Mouse (Mus musculus): ENCODE results near the gene Zfp429. TPM values are rescaled to one million over a fixed set of nuclear protein-coding genes. Genes with fewer than 3 reads are reported as not detected.
"Not testable (repeated sequence)": the region's sequence is repeated elsewhere in the genome, so short reads cannot be mapped to it uniquely, and the experiment has no call there.

The Zfp429 gene
- polyA plus RNA-seq, 1 experiment: 0.65 TPM

GRCm38 (mm10) chr13:67416811-67417210 lies 17.2 kb upstream of the Zfp429 start:
- no peaks in the 10 kb centered on the region for H3K27me3 ChIP-seq (ENCODE audit: control insufficient read depth, insufficient read depth, low read length)
- H3K36me3 ChIP-seq (ENCODE audit: control insufficient read depth, insufficient read depth, low read length): no peaks in the 10 kb centered on the region
- no peak overlapping the region for H3K27ac ChIP-seq (ENCODE audit: insufficient read depth, low read depth, low read length)
- WGBS: 91% methylated on average over 3 of the region's 3 CpGs
- TF ChIP-seq CTCF (IDR thresholded peaks at IDR 0.05; ENCODE audit: extremely low read depth, insufficient read length, insufficient replicate concordance, low read depth, low read length) (no peak), POLR2A (IDR thresholded peaks at IDR 0.05; ENCODE audit: low read depth, low read length) (no peak)
- no peaks in the 10 kb centered on the region for H3K4me1 ChIP-seq (ENCODE audit: control insufficient read depth, insufficient read depth, insufficient read length, low read length)
- no peak overlapping the region for H3K4me3 ChIP-seq (ENCODE audit: low read depth, low read length)

GRCm38 (mm10) chr13:67415759-67416158 lies 16.1 kb upstream of the Zfp429 start:
- H3K4me3 ChIP-seq (ENCODE audit: low read depth, low read length): no peak overlapping the region
- no peaks in the 10 kb centered on the region for H3K27me3 ChIP-seq (ENCODE audit: control insufficient read depth, insufficient read depth, low read length)
- no peak overlapping the region for H3K27ac ChIP-seq (ENCODE audit: insufficient read depth, low read depth, low read length)
- no peaks in the 10 kb centered on the region for H3K4me1 ChIP-seq (ENCODE audit: control insufficient read depth, insufficient read depth, insufficient read length, low read length)
- H3K36me3 ChIP-seq (ENCODE audit: control insufficient read depth, insufficient read depth, low read length): no peaks in the 10 kb centered on the region
- 73% methylated on average over 6 of the region's 6 CpGs for WGBS
- TF ChIP-seq POLR2A (IDR thresholded peaks at IDR 0.05; ENCODE audit: low read depth, low read length) (no peak), CTCF (IDR thresholded peaks at IDR 0.05; ENCODE audit: extremely low read depth, insufficient read length, insufficient replicate concordance, low read depth, low read length) (no peak)

- H3K36me3 ChIP-seq (ENCODE audit: control insufficient read depth, insufficient read depth, low read length); H3K27me3 ChIP-seq (ENCODE audit: control insufficient read depth, insufficient read depth, low read length); H3K4me3 ChIP-seq (ENCODE audit: low read depth, low read length); H3K4me1 ChIP-seq (ENCODE audit: control insufficient read depth, insufficient read depth, insufficient read length, low read length); H3K27ac ChIP-seq (ENCODE audit: insufficient read depth, low read depth, low read length): not testable (repeated sequence)
- 63% methylated on average over 3 of the region's 3 CpGs for WGBS
These were observed 14.0 kb upstream of the Zfp429 start for GRCm38 (mm10) chr13:67413634-67414033.

- H3K27ac ChIP-seq (ENCODE audit: insufficient read depth, low read depth, low read length); H3K36me3 ChIP-seq (ENCODE audit: control insufficient read depth, insufficient read depth, low read length); H3K4me3 ChIP-seq (ENCODE audit: low read depth, low read length); H3K4me1 ChIP-seq (ENCODE audit: control insufficient read depth, insufficient read depth, insufficient read length, low read length); H3K27me3 ChIP-seq (ENCODE audit: control insufficient read depth, insufficient read depth, low read length): not testable (repeated sequence)
- WGBS: 60% methylated on average over 3 of the region's 3 CpGs
These were observed 23.4 kb downstream of the Zfp429 start for GRCm38 (mm10) chr13:67376255-67376654.

- WGBS: 10% methylated on average over 14 of the region's 15 CpGs
- peak within 1 kb of the TSS; percentile 31; the same call in 1 of the 2 replicates for H3K27ac ChIP-seq (ENCODE audit: insufficient read depth, low read depth, low read length)
- not testable (repeated sequence) for H3K27me3 ChIP-seq (ENCODE audit: control insufficient read depth, insufficient read depth, low read length); H3K36me3 ChIP-seq (ENCODE audit: control insufficient read depth, insufficient read depth, low read length); H3K4me1 ChIP-seq (ENCODE audit: control insufficient read depth, insufficient read depth, insufficient read length, low read length)
- H3K4me3 ChIP-seq (ENCODE audit: low read depth, low read length): peak within 1 kb of the TSS; percentile 70
These were observed 24.3 kb downstream of the Zfp429 start, which contains the start of the genes Gm28041 and Zfp456 for GRCm38 (mm10) chr13:67375050-67375911. TSS of gene Gm28041 (minus strand) at chr13:67375733. TSS of gene Zfp456 (minus strand) at chr13:67375810.

- WGBS: 1% methylated on average over 15 of the region's 15 CpGs
- TF ChIP-seq POLR2A (IDR thresholded peaks at IDR 0.05; ENCODE audit: low read depth, low read length) (no peak), CTCF (IDR thresholded peaks at IDR 0.05; ENCODE audit: extremely low read depth, insufficient read length, insufficient replicate concordance, low read depth, low read length) (no peak; the same call in 1 of the 2 replicates)
- Histone ChIP-seq H3K27me3 (ENCODE audit: control insufficient read depth, insufficient read depth, low read length) (no peaks in the 10 kb centered on the region), H3K36me3 (ENCODE audit: control insufficient read depth, insufficient read depth, low read length) (no peaks in the 10 kb centered on the region), H3K4me3 (ENCODE audit: low read depth, low read length) (peak within 1 kb of the TSS; percentile 69), H3K4me1 (ENCODE audit: control insufficient read depth, insufficient read depth, insufficient read length, low read length) (no peaks in the 10 kb centered on the region), H3K27ac (ENCODE audit: insufficient read depth, low read depth, low read length) (peak within 1 kb of the TSS; percentile 52)
These were observed 39.4 kb downstream of the Zfp429 start, which contains the start of the genes Gm28044 and Zfp953 for GRCm38 (mm10) chr13:67360131-67360744. TSS of gene Gm28044 (minus strand) at chr13:67360536. TSS of gene Zfp953 (minus strand) at chr13:67360605.

- Histone ChIP-seq H3K4me1 (ENCODE audit: control insufficient read depth, insufficient read depth, insufficient read length, low read length) (no peaks in the 10 kb centered on the region), H3K4me3 (ENCODE audit: low read depth, low read length) (no peak overlapping the region), H3K27me3 (ENCODE audit: control insufficient read depth, insufficient read depth, low read length) (no peaks in the 10 kb centered on the region), H3K27ac (ENCODE audit: insufficient read depth, low read depth, low read length) (no peak overlapping the region), H3K36me3 (ENCODE audit: control insufficient read depth, insufficient read depth, low read length) (peaks cover 2% of the 10 kb centered on the region; the same call in 1 of the 2 replicates)
- TF ChIP-seq POLR2A (IDR thresholded peaks at IDR 0.05; ENCODE audit: low read depth, low read length): no peak
- TF ChIP-seq CTCF (IDR thresholded peaks at IDR 0.05; ENCODE audit: extremely low read depth, insufficient read length, insufficient replicate concordance, low read depth, low read length): no peak
These were observed 47.8 kb downstream of the Zfp429 start for GRCm38 (mm10) chr13:67351854-67352253.
